In genomic region chr5:134423930-134424329, GRCm38 (mm10) we compare ENCODE assay signal across 11 mouse cellular contexts. TPM values are rescaled to one million over a fixed set of nuclear protein-coding genes. Genes with fewer than 3 reads are reported as not detected.
DNase-seq lines count a peak whose midpoint lies in the region; ATAC-seq and TF ChIP-seq lines count a peak whose summit lies in the region.
"Had no signal": no experiment of that assay in that cellular context is flagged by ENCODE, and none has a peak within 500 bp of the region (broad histone marks: within the 10 kb centered on the region; RNA-seq: fewer than 3 reads in every experiment).

No protein-coding gene starts in this region.

- DNase-seq in layer of hippocampus, adult 2 months (ENCODE audit: low spot score in 2 of 2): peak in 1 of 2 experiments; percentile 23
- DNase-seq in layer of hippocampus, adult 9-10 months (ENCODE audit: low spot score): no peak
- peak; percentile 55 for DNase-seq in adrenal gland, postnatal 25 days
- DNase-seq in cerebellum, adult 9-10 months: peak; percentile 91
- peak; percentile 82 to 84 for DNase-seq in heart, postnatal 36 days
- DNase-seq in thymus, postnatal 14 days: no peak
- DNase-seq: forebrain, postnatal 0 days; thymus, adult 18-20 months had no signal

- no peak overlapping the region for H3K4me3 ChIP-seq in layer of hippocampus, adult 2 months
- no peak overlapping the region for H3K4me3 ChIP-seq in midbrain, embryonic 13.5 days (replicated peaks)
- H3K4me3 ChIP-seq: limb, embryonic 15.5 days had no signal

- no peak for ATAC-seq in CD4-positive, CD25-positive, alpha-beta regulatory T cell, adult 4 months
- no peak for ATAC-seq in midbrain, embryonic 13.5 days
- ATAC-seq: forebrain, postnatal 0 days had no signal

- H3K27me3 ChIP-seq in midbrain, embryonic 13.5 days: no peaks in the 10 kb centered on the region
- H3K27me3 ChIP-seq: limb, embryonic 15.5 days had no signal

- WGBS in midbrain, embryonic 13.5 days: 97% methylated on average over 5 of the region's 5 CpGs

- H3K4me2 ChIP-seq in midbrain, embryonic 13.5 days (replicated peaks): no peak overlapping the region
- H3K4me2 ChIP-seq: limb, embryonic 15.5 days had no signal

- H3K9me3 ChIP-seq in midbrain, embryonic 13.5 days: no peaks in the 10 kb centered on the region
- H3K9me3 ChIP-seq: limb, embryonic 15.5 days had no signal

- no peak for TF ChIP-seq CTCF in layer of hippocampus, adult 2 months (conservative IDR thresholded peaks at IDR 0.05)

- 0 out of 2 replicates have a peak, but pooled peaks cover 11% of the 10 kb centered on the region for H3K4me1 ChIP-seq in midbrain, embryonic 13.5 days (replicated peaks)

- 0 out of 2 replicates have a peak, but pooled peaks cover 4% of the 10 kb centered on the region for H3K36me3 ChIP-seq in midbrain, embryonic 13.5 days

- intact Hi-C loops in heart, postnatal 36 days (cut with DNase I): loop anchor here (2.0 to 5.0 kb wide), 2 partner anchors 13 to 42 kb away; no protein-coding TSS in a partner anchor

- H3K27ac ChIP-seq in layer of hippocampus, adult 2 months: 0 out of 2 replicates have a peak overlapping the region, but pooled peaks have one; percentile 18
- no peak overlapping the region for H3K27ac ChIP-seq in midbrain, embryonic 13.5 days
- H3K27ac ChIP-seq: limb, embryonic 15.5 days had no signal

- no peak overlapping the region for H3K9ac ChIP-seq in midbrain, embryonic 13.5 days (replicated peaks)
- H3K9ac ChIP-seq: forebrain, postnatal 0 days; limb, embryonic 15.5 days had no signal

RNA-seq across cellular contexts. Expression of gene Gtf2ird1, which starts 32.6 kb away (rescaled TPM):
- total RNA-seq in layer of hippocampus, adult 2 months (2021): 10 to 100 TPM; 22.8 to 25.4 TPM
- total RNA-seq in adrenal gland, postnatal 25 days (2021): 52.0 and 80.0 TPM in 2 replicates
- total RNA-seq in heart, postnatal 36 days (2021): 10 to 100 TPM; 23.4 to 26.9 TPM
- 1 to 10 TPM; 6.0 to 8.0 TPM for polyA plus RNA-seq in CD4-positive, CD25-positive, alpha-beta regulatory T cell, adult 4 months (2017; shearing (Covaris generic))
- 89.6 and 96.6 TPM in 2 replicates for polyA plus RNA-seq in midbrain, embryonic 13.5 days (2015; fragmentation: Nextera tagmentation; extraction: Ambion mirVana)

Comparison
In these comparisons a context has a peak if more than half of its experiments do, and no peak if none do; other contexts are left out.
1. DNase-seq: peak in adrenal gland, postnatal 25 days (single experiment), cerebellum, adult 9-10 months (single experiment) and heart, postnatal 36 days (2 of 2); none in layer of hippocampus, adult 9-10 months (single experiment) and thymus, postnatal 14 days (single experiment).